Mouse (Mus musculus): Measurements from ENCODE around the gene Pqlc2. TPM values are rescaled to one million over a fixed set of nuclear protein-coding genes. Genes with fewer than 3 reads are reported as not detected.

The Pqlc2 gene
- polyA plus RNA-seq, 1 experiment from 2014 or later, result 13.3 TPM

GRCm38 (mm10) chr4:139274573-139274972, 35.9 kb downstream of the Pqlc2 start:
- 83% methylated on average over 7 of the region's 7 CpGs for WGBS
- Histone ChIP-seq H3K27ac (ENCODE audit: low read depth, low read length) (no peak overlapping the region), H3K9ac (ENCODE audit: low read depth, low read length) (no peak overlapping the region), H3K4me2 (replicated peaks; ENCODE audit: low read depth, low read length) (no peak overlapping the region), H3K27me3 (ENCODE audit: control insufficient read depth, insufficient read depth, low read length) (no peaks in the 10 kb centered on the region), H3K9me3 (ENCODE audit: control insufficient read depth, low read length) (no peaks in the 10 kb centered on the region), H3K4me1 (ENCODE audit: control insufficient read depth, insufficient read depth, low read length) (no peaks in the 10 kb centered on the region), H3K36me3 (ENCODE audit: control insufficient read depth, insufficient read depth, low read length) (peaks cover 23% of the 10 kb centered on the region; the same call in 1 of the 2 replicates), H3K4me3 (ENCODE audit: low read length) (no peak overlapping the region)
- no peak for ATAC-seq (ENCODE audit: low FRiP score, low TSS enrichment)

GRCm38 (mm10) chr4:139272951-139273680, 37.4 kb downstream of the Pqlc2 start:
- Histone ChIP-seq H3K4me1 (ENCODE audit: control insufficient read depth, insufficient read depth, low read length) (no peaks in the 10 kb centered on the region), H3K9ac (ENCODE audit: low read depth, low read length) (no peak overlapping the region), H3K4me3 (ENCODE audit: low read length) (no peak overlapping the region), H3K27ac (ENCODE audit: low read depth, low read length) (no peak overlapping the region), H3K4me2 (replicated peaks; ENCODE audit: low read depth, low read length) (no peak overlapping the region), H3K36me3 (ENCODE audit: control insufficient read depth, insufficient read depth, low read length) (peaks cover 30% of the 10 kb centered on the region; the same call in 1 of the 2 replicates), H3K27me3 (ENCODE audit: control insufficient read depth, insufficient read depth, low read length) (no peaks in the 10 kb centered on the region), H3K9me3 (ENCODE audit: control insufficient read depth, low read length) (no peaks in the 10 kb centered on the region)
- no peak for ATAC-seq (ENCODE audit: low FRiP score, low TSS enrichment)
- WGBS, result 71% methylated on average over 10 of the region's 10 CpGs

GRCm38 (mm10) chr4:139271562-139271961, 38.9 kb downstream of the Pqlc2 start:
- ATAC-seq (ENCODE audit: low FRiP score, low TSS enrichment), result no peak

GRCm38 (mm10) chr4:139270168-139270567, 40.3 kb downstream of the Pqlc2 start:
- Histone ChIP-seq H3K27ac (ENCODE audit: low read depth, low read length) (no peak overlapping the region), H3K36me3 (ENCODE audit: control insufficient read depth, insufficient read depth, low read length) (peaks cover 37% of the 10 kb centered on the region), H3K9ac (ENCODE audit: low read depth, low read length) (no peak overlapping the region), H3K9me3 (ENCODE audit: control insufficient read depth, low read length) (no peaks in the 10 kb centered on the region), H3K27me3 (ENCODE audit: control insufficient read depth, insufficient read depth, low read length) (no peaks in the 10 kb centered on the region), H3K4me2 (replicated peaks; ENCODE audit: low read depth, low read length) (no peak overlapping the region), H3K4me1 (ENCODE audit: control insufficient read depth, insufficient read depth, low read length) (no peaks in the 10 kb centered on the region), H3K4me3 (ENCODE audit: low read length) (no peak overlapping the region)
- ATAC-seq (ENCODE audit: low FRiP score, low TSS enrichment), result no peak
- WGBS, result 88% methylated on average over 3 of the region's 3 CpGs

More at GRCm38 (mm10) chr4:139271562-139271961, 38.9 kb downstream of the Pqlc2 start:
- peaks cover 30% of the 10 kb centered on the region for H3K36me3 ChIP-seq (ENCODE audit: control insufficient read depth, insufficient read depth, low read length)
- H3K9ac ChIP-seq (ENCODE audit: low read depth, low read length), result no peak overlapping the region
- no peak overlapping the region for H3K4me2 ChIP-seq (replicated peaks; ENCODE audit: low read depth, low read length)
- no peaks in the 10 kb centered on the region for H3K27me3 ChIP-seq (ENCODE audit: control insufficient read depth, insufficient read depth, low read length)
- no peaks in the 10 kb centered on the region for H3K4me1 ChIP-seq (ENCODE audit: control insufficient read depth, insufficient read depth, low read length)
- no peaks in the 10 kb centered on the region for H3K9me3 ChIP-seq (ENCODE audit: control insufficient read depth, low read length)
- no peak overlapping the region for H3K4me3 ChIP-seq (ENCODE audit: low read length)
- 84% methylated on average over 9 of the region's 9 CpGs for WGBS
- H3K27ac ChIP-seq (ENCODE audit: low read depth, low read length), result no peak overlapping the region

GRCm38 (mm10) chr4:139268242-139268641, 42.3 kb downstream of the Pqlc2 start:
- 95% methylated on average over 1 of the region's 1 CpGs for WGBS
- Histone ChIP-seq H3K27me3 (ENCODE audit: control insufficient read depth, insufficient read depth, low read length) (no peaks in the 10 kb centered on the region), H3K9me3 (ENCODE audit: control insufficient read depth, low read length) (no peaks in the 10 kb centered on the region), H3K36me3 (ENCODE audit: control insufficient read depth, insufficient read depth, low read length) (peaks cover 38% of the 10 kb centered on the region), H3K27ac (ENCODE audit: low read depth, low read length) (no peak overlapping the region), H3K4me2 (replicated peaks; ENCODE audit: low read depth, low read length) (no peak overlapping the region), H3K4me1 (ENCODE audit: control insufficient read depth, insufficient read depth, low read length) (0 out of 2 replicates have a peak, but pooled peaks cover 4% of the 10 kb centered on the region), H3K4me3 (ENCODE audit: low read length) (no peak overlapping the region), H3K9ac (ENCODE audit: low read depth, low read length) (no peak overlapping the region)
- ATAC-seq (ENCODE audit: low FRiP score, low TSS enrichment), result no peak

- Histone ChIP-seq H3K27me3 (ENCODE audit: control insufficient read depth, insufficient read depth, low read length) (no peaks in the 10 kb centered on the region), H3K9ac (ENCODE audit: low read depth, low read length) (no peak overlapping the region), H3K9me3 (ENCODE audit: control insufficient read depth, low read length) (no peaks in the 10 kb centered on the region), H3K27ac (ENCODE audit: low read depth, low read length) (no peak overlapping the region), H3K4me1 (ENCODE audit: control insufficient read depth, insufficient read depth, low read length) (0 out of 2 replicates have a peak, but pooled peaks cover 5% of the 10 kb centered on the region), H3K4me3 (ENCODE audit: low read length) (no peak overlapping the region), H3K36me3 (ENCODE audit: control insufficient read depth, insufficient read depth, low read length) (peaks cover 45% of the 10 kb centered on the region), H3K4me2 (replicated peaks; ENCODE audit: low read depth, low read length) (no peak overlapping the region)
- WGBS, result 90% methylated on average over 3 of the region's 3 CpGs
- no peak for ATAC-seq (ENCODE audit: low FRiP score, low TSS enrichment)
Measured at GRCm38 (mm10) chr4:139267335-139267734, 43.2 kb downstream of the Pqlc2 start.

- no peak overlapping the region for H3K9ac ChIP-seq (ENCODE audit: low read depth, low read length)
- no peaks in the 10 kb centered on the region for H3K27me3 ChIP-seq (ENCODE audit: control insufficient read depth, insufficient read depth, low read length)
- ATAC-seq (ENCODE audit: low FRiP score, low TSS enrichment), result no peak
- H3K4me1 ChIP-seq (ENCODE audit: control insufficient read depth, insufficient read depth, low read length), result 0 out of 2 replicates have a peak, but pooled peaks cover 5% of the 10 kb centered on the region
- no peaks in the 10 kb centered on the region for H3K9me3 ChIP-seq (ENCODE audit: control insufficient read depth, low read length)
- H3K36me3 ChIP-seq (ENCODE audit: control insufficient read depth, insufficient read depth, low read length), result peaks cover 48% of the 10 kb centered on the region
- WGBS, result 68% methylated on average over 7 of the region's 7 CpGs
- H3K4me2 ChIP-seq (replicated peaks; ENCODE audit: low read depth, low read length), result no peak overlapping the region
- no peak overlapping the region for H3K4me3 ChIP-seq (ENCODE audit: low read length)
- H3K27ac ChIP-seq (ENCODE audit: low read depth, low read length), result no peak overlapping the region
Measured at GRCm38 (mm10) chr4:139266500-139266865, 44.0 kb downstream of the Pqlc2 start.

GRCm38 (mm10) chr4:139265783-139266499, 44.6 kb downstream of the Pqlc2 start:
- no peak overlapping the region for H3K4me2 ChIP-seq (replicated peaks; ENCODE audit: low read depth, low read length)
- 78% methylated on average over 13 of the region's 13 CpGs for WGBS
- 0 out of 2 replicates have a peak, but pooled peaks cover 5% of the 10 kb centered on the region for H3K4me1 ChIP-seq (ENCODE audit: control insufficient read depth, insufficient read depth, low read length)

GRCm38 (mm10) chr4:139262981-139263380, 47.5 kb downstream of the Pqlc2 start:
- 89% methylated on average over 6 of the region's 6 CpGs for WGBS
- Histone ChIP-seq H3K9me3 (ENCODE audit: control insufficient read depth, low read length) (no peaks in the 10 kb centered on the region), H3K4me2 (replicated peaks; ENCODE audit: low read depth, low read length) (no peak overlapping the region), H3K9ac (ENCODE audit: low read depth, low read length) (no peak overlapping the region), H3K36me3 (ENCODE audit: control insufficient read depth, insufficient read depth, low read length) (peaks cover 69% of the 10 kb centered on the region), H3K4me3 (ENCODE audit: low read length) (no peak overlapping the region), H3K27me3 (ENCODE audit: control insufficient read depth, insufficient read depth, low read length) (no peaks in the 10 kb centered on the region), H3K4me1 (ENCODE audit: control insufficient read depth, insufficient read depth, low read length) (0 out of 2 replicates have a peak, but pooled peaks cover 5% of the 10 kb centered on the region), H3K27ac (ENCODE audit: low read depth, low read length) (no peak overlapping the region)
- ATAC-seq (ENCODE audit: low FRiP score, low TSS enrichment), result no peak

More at GRCm38 (mm10) chr4:139265783-139266499, 44.6 kb downstream of the Pqlc2 start:
- H3K27me3 ChIP-seq (ENCODE audit: control insufficient read depth, insufficient read depth, low read length), result no peaks in the 10 kb centered on the region
- H3K4me3 ChIP-seq (ENCODE audit: low read length), result no peak overlapping the region
- no peak overlapping the region for H3K27ac ChIP-seq (ENCODE audit: low read depth, low read length)
- no peak overlapping the region for H3K9ac ChIP-seq (ENCODE audit: low read depth, low read length)
- peaks cover 53% of the 10 kb centered on the region for H3K36me3 ChIP-seq (ENCODE audit: control insufficient read depth, insufficient read depth, low read length)
- no peaks in the 10 kb centered on the region for H3K9me3 ChIP-seq (ENCODE audit: control insufficient read depth, low read length)
- no peak for ATAC-seq (ENCODE audit: low FRiP score, low TSS enrichment)
